Mouse (Mus musculus) hindbrain, embryonic 14.5 days (tissue): Measurements from ENCODE around the gene Arhgef17. TPM values are rescaled to one million over a fixed set of nuclear protein-coding genes. Genes with fewer than 3 reads are reported as not detected.

ENCODE experiments used
- ATAC-seq: fragments of 200-750 bp; cut with Nextera tagmentation; 2 replicates; pipeline ENCODE4 v1.8.0; 2017; ENCODE audit warnings: moderate number of reproducible peaks, mild to moderate bottlenecking, moderate TSS enrichment, moderate library complexity; ENCODE audit not compliant: low FRiP score
- DNase-seq: peaks from one replicate; pipeline ENCODE4 v3.0.0-alpha.2; 2015; ENCODE audit warnings: low spot score
- H3K27ac ChIP-seq: fragments of 300-500 bp; sonication (generic); 2 replicates; pipeline ENCODE4 v1.5.1; 2014; ENCODE audit warnings: mild to moderate bottlenecking, moderate library complexity
- H3K27me3 ChIP-seq: fragments of 300-500 bp; sonication (generic); 2 replicates; pipeline ENCODE4 v1.6.1; 2014; ENCODE audit warnings: mild to moderate bottlenecking, low read length, mixed read lengths; ENCODE audit not compliant: control insufficient read depth, insufficient read depth
- H3K36me3 ChIP-seq: fragments of 300-500 bp; sonication (generic); replicated peaks from 2 replicates; pipeline ENCODE4 v1.6.1; 2014; ENCODE audit not compliant: control insufficient read depth, insufficient read depth
- H3K4me1 ChIP-seq: fragments of 300-500 bp; sonication (generic); replicated peaks from 2 replicates; pipeline ENCODE4 v1.6.1; 2014; ENCODE audit warnings: antibody characterized with exemption, low read length, mixed read lengths; ENCODE audit not compliant: control insufficient read depth, insufficient read depth
- H3K4me2 ChIP-seq: fragments of 300-500 bp; sonication (generic); replicated peaks from 2 replicates; pipeline ENCODE4 v1.6.1; 2014; ENCODE audit warnings: mild to moderate bottlenecking, moderate library complexity
- H3K4me3 ChIP-seq: fragments of 300-500 bp; sonication (generic); replicated peaks from 2 replicates; pipeline ENCODE4 v1.5.1; 2014; ENCODE audit warnings: mild to moderate bottlenecking, low read length
- H3K9ac ChIP-seq: fragments of 300-500 bp; sonication (generic); 2 replicates; pipeline ENCODE4 v1.6.1; 2014
- H3K9me3 ChIP-seq: fragments of 300-500 bp; sonication (generic); 2 replicates; pipeline ENCODE4 v1.6.1; 2016; ENCODE audit warnings: low read length; ENCODE audit not compliant: control insufficient read depth
- WGBS: fragments of 180-500 bp; shearing (Covaris S2); extraction: QIAGEN DNeasy Blood & Tissue Kit; methylation state at CpG from one replicate; pipeline ENCODE4 v1.1.7; 2014; 5-methylcytosine and 5-hydroxymethylcytosine counted together
- polyA plus RNA-seq: library from polyadenylated mRNA; unstranded; fragments of >200 nt; fragmentation: Nextera tagmentation; extraction: Ambion mirVana; gene quantifications from 2 replicates; pipeline ENCODE4 v1.2.1, GENCODE M21; 2014

The Arhgef17 gene
- polyA plus RNA-seq, 1 experiment from 2014 or later: 15.5 TPM

DNA sequence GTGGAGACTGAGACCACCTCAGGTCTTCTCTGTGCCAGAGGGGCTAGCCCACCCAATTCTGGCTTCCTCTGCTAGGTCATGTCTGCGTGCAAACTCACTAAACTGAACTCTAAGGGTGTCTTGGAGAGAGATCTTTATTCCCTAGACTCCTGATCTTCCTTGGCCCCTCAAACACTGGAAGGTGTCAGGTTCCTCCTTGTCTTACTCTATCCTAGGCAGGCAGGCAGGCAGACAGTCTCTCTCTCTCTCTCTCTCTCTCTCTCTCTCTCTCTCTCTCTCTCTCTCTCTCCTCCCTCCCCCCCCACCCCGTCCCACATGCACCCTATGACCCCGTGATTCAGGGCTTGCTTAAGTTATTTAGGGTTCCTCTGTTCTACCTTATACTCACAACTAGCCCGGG lies 69.6 kb downstream of the Arhgef17 start:
- ATAC-seq: no peak
- H3K4me3 ChIP-seq: peak overlapping the region; percentile 52
- peak overlapping the region; percentile 70 for H3K9ac ChIP-seq
- no peaks in the 10 kb centered on the region for H3K36me3 ChIP-seq
- peak overlapping the region; percentile 99 for H3K4me2 ChIP-seq
- H3K4me1 ChIP-seq: peaks cover 9% of the 10 kb centered on the region; the same call in 1 of the 2 replicates
- H3K9me3 ChIP-seq: no peaks in the 10 kb centered on the region
- 4% methylated on average over 4 of the region's 4 CpGs for WGBS
- DNase-seq: no peak
- no peak overlapping the region for H3K27ac ChIP-seq
- no peaks in the 10 kb centered on the region for H3K27me3 ChIP-seq

GRCm38 (mm10) chr7:100861209-100861608 lies 70.7 kb downstream of the Arhgef17 start:
- ATAC-seq (no peak), DNase-seq (no peak)
- H3K9me3 ChIP-seq: no peaks in the 10 kb centered on the region
- no peak overlapping the region for H3K4me3 ChIP-seq
- no peak overlapping the region for H3K9ac ChIP-seq
- H3K27ac ChIP-seq: no peak overlapping the region
- H3K4me2 ChIP-seq: no peak overlapping the region
- no peaks in the 10 kb centered on the region for H3K27me3 ChIP-seq
- peaks cover 10% of the 10 kb centered on the region; the same call in 1 of the 2 replicates for H3K4me1 ChIP-seq
- H3K36me3 ChIP-seq: no peaks in the 10 kb centered on the region
- 92% methylated on average over 5 of the region's 5 CpGs for WGBS

DNA sequence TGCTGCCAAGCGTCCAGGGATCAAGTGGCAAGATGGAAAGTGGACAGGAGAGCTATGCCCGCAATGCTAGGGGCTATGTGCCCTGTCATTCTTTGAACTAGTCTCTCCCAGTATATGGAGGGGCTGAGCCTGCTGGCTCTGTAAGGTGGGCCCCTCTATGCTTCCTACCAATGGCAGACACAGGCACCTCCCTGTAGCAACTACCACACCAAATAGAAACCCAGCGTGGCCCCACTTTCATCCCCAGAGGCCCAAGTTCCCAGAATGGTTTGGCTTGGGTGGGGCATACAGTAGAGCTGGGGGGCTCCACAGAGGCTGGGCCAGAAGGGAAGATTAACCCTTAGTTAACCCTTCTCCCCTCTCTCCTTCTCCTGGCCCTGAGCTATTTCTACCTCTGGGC lies 71.5 kb downstream of the Arhgef17 start:
- H3K9ac ChIP-seq: no peak overlapping the region

GRCm38 (mm10) chr7:100855795-100856573 lies 75.9 kb downstream of the Arhgef17 start:
- no peak overlapping the region for H3K9ac ChIP-seq
- DNase-seq (no peak), ATAC-seq (no peak)
- no peak overlapping the region for H3K4me3 ChIP-seq
- no peaks in the 10 kb centered on the region for H3K9me3 ChIP-seq
- H3K27me3 ChIP-seq: no peaks in the 10 kb centered on the region
- 82% methylated on average over 5 of the region's 5 CpGs for WGBS
- H3K36me3 ChIP-seq: no peaks in the 10 kb centered on the region
- H3K4me1 ChIP-seq: peaks cover 13% of the 10 kb centered on the region
- no peak overlapping the region for H3K4me2 ChIP-seq
- no peak overlapping the region for H3K27ac ChIP-seq

More for the DNA sequence above, 71.5 kb downstream of the Arhgef17 start:
- Histone ChIP-seq H3K9me3 (no peaks in the 10 kb centered on the region), H3K4me3 (no peak overlapping the region), H3K36me3 (no peaks in the 10 kb centered on the region), H3K27ac (no peak overlapping the region), H3K27me3 (no peaks in the 10 kb centered on the region), H3K4me2 (no peak overlapping the region), H3K4me1 (peaks cover 10% of the 10 kb centered on the region; the same call in 1 of the 2 replicates)
- DNase-seq: no peak
- no peak for ATAC-seq
- 76% methylated on average over 3 of the region's 3 CpGs for WGBS

DNA sequence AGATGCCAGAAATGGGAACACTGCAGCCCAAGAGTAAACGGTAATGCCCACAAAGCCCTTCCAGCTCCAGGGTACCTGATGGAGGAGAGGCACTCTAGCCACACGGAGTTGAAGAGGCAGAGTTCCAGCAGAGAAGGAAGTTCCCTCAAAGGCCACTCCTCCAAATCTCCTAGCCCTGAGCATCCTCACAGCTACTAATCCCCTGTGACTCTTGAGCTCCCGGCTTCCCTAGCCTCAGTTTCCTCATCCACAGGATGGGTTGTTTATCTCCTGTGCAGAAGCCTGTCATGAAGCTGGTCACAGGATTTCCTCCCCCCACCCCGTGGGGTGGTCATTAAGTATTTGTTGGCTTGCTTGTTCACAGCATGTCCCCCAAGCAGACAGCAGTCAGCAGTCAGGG lies 76.6 kb downstream of the Arhgef17 start:
- 52% methylated on average over 4 of the region's 4 CpGs for WGBS
- no peak overlapping the region for H3K27ac ChIP-seq
- no peaks in the 10 kb centered on the region for H3K9me3 ChIP-seq
- no peak overlapping the region for H3K9ac ChIP-seq
- ATAC-seq (no peak), DNase-seq (no peak)
- H3K4me1 ChIP-seq: peaks cover 13% of the 10 kb centered on the region
- H3K36me3 ChIP-seq: no peaks in the 10 kb centered on the region
- H3K4me2 ChIP-seq: no peak overlapping the region
- H3K4me3 ChIP-seq: no peak overlapping the region
- no peaks in the 10 kb centered on the region for H3K27me3 ChIP-seq

GRCm38 (mm10) chr7:100854861-100855260 lies 77.0 kb downstream of the Arhgef17 start:
- DNase-seq (no peak), ATAC-seq (no peak)
- Histone ChIP-seq H3K4me1 (peaks cover 13% of the 10 kb centered on the region), H3K4me3 (no peak overlapping the region), H3K27ac (no peak overlapping the region), H3K9ac (no peak overlapping the region), H3K4me2 (no peak overlapping the region), H3K36me3 (no peaks in the 10 kb centered on the region), H3K27me3 (no peaks in the 10 kb centered on the region), H3K9me3 (no peaks in the 10 kb centered on the region)
- WGBS: 72% methylated on average over 5 of the region's 5 CpGs

DNA sequence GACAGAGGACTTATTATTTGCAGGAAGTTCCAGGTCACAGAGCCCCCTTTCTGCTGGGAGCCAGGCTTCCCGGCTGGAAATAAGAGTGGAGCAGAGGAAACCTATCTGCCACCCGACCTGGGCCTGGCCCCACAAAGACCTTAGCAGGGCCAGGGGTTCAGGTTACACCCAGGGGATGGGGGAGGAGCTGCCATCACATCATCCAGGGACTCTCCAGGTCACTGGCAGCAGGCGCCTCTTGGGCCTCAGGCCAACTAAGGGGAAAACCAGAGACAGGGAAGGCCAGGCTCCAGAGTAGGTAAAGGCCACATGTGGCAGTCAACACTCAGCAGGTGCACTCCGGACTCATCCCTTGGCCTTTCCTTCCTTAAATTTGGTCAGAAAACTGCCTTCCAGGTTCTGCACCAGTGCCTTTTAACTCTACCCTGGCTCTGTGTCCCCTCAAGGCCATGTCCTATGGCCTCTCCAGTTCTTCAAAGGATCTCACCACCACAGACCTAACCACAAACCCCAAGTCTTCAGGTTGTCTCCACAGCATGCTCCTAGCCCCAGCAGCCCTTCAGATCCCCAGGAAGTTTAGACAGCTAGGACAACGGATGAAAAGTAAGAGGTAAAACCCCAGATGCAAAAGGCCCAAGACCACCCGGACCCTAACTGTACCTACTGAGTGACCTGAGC lies 77.6 kb downstream of the Arhgef17 start:
- peaks cover 13% of the 10 kb centered on the region for H3K4me1 ChIP-seq
- H3K36me3 ChIP-seq: no peaks in the 10 kb centered on the region
- DNase-seq (no peak), ATAC-seq (no peak)
- WGBS: 56% methylated on average over 6 of the region's 6 CpGs
- H3K27me3 ChIP-seq: no peaks in the 10 kb centered on the region
- no peak overlapping the region for H3K4me2 ChIP-seq
- H3K9me3 ChIP-seq: no peaks in the 10 kb centered on the region
- no peak overlapping the region for H3K9ac ChIP-seq
- no peak overlapping the region for H3K4me3 ChIP-seq
- no peak overlapping the region for H3K27ac ChIP-seq

GRCm38 (mm10) chr7:100853396-100853795 lies 78.5 kb downstream of the Arhgef17 start:
- ATAC-seq (no peak), DNase-seq (no peak)
- Histone ChIP-seq H3K4me1 (peaks cover 13% of the 10 kb centered on the region), H3K27ac (no peak overlapping the region), H3K36me3 (no peaks in the 10 kb centered on the region), H3K9ac (no peak overlapping the region), H3K4me3 (no peak overlapping the region), H3K9me3 (no peaks in the 10 kb centered on the region), H3K27me3 (no peaks in the 10 kb centered on the region), H3K4me2 (no peak overlapping the region)
- 79% methylated on average over 3 of the region's 3 CpGs for WGBS

DNA sequence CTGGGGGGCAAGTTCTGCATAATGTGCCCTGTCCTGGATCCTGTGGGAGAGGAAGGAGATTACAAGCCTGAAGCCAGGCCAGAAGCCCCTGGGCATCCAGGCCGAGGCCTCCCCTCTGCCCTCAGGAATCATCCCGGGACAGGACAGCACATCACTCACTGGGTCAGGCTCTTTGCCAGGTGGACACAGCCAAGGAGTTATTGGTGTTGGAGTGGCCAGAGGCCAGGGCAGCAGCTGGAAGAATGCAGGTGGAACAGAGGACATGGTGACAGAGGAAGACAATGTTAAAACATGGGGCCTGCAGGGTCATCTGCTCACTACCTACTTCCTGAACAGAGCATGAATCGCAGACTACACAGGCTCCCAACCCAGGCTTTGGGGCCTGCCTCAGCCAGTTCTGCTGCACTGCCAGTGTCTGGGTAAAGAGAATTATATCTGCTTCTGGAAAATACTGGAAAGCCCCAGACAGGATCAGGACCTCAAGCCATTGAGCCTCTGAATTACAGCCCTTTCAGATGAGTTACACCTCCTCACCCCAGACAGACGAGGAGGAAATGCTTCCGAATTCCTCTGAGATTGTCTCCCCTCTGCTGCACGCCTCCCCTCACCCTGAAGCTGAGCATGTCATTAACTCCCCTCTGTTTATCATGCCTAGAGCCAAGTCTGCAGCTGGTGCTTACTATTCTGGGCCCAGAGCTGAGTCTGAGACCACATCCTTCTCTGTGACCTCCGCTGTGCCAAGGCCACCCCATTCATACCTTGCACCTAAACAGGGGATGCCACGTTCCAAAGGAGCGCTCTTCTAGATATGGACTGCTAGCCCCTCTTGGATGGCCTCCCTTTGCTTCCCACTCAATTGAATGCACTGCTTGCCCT lies 80.2 kb downstream of the Arhgef17 start:
- H3K9me3 ChIP-seq: no peaks in the 10 kb centered on the region
- H3K4me3 ChIP-seq: no peak overlapping the region
- H3K36me3 ChIP-seq: no peaks in the 10 kb centered on the region
- H3K4me1 ChIP-seq: peaks cover 10% of the 10 kb centered on the region
- peak overlapping the region; percentile 52; the same call in 1 of the 2 replicates for H3K27ac ChIP-seq
- no peak overlapping the region for H3K4me2 ChIP-seq
- H3K27me3 ChIP-seq: no peaks in the 10 kb centered on the region
- WGBS: 67% methylated on average over 9 of the region's 9 CpGs
- H3K9ac ChIP-seq: peak overlapping the region; percentile 26; the same call in 1 of the 2 replicates
- DNase-seq (no peak), ATAC-seq (0 out of 2 replicates have a peak, but pooled peaks have one; percentile 5)
